Mouse (Mus musculus) kidney, postnatal 14 days (tissue): ENCODE results near the gene Sh3bp4.

Source experiments
- DNase-seq: peaks from one replicate; pipeline ENCODE4 v3.0.0; 2022; ENCODE audit warnings: mixed read lengths

Sh3bp4 gene

DNA sequence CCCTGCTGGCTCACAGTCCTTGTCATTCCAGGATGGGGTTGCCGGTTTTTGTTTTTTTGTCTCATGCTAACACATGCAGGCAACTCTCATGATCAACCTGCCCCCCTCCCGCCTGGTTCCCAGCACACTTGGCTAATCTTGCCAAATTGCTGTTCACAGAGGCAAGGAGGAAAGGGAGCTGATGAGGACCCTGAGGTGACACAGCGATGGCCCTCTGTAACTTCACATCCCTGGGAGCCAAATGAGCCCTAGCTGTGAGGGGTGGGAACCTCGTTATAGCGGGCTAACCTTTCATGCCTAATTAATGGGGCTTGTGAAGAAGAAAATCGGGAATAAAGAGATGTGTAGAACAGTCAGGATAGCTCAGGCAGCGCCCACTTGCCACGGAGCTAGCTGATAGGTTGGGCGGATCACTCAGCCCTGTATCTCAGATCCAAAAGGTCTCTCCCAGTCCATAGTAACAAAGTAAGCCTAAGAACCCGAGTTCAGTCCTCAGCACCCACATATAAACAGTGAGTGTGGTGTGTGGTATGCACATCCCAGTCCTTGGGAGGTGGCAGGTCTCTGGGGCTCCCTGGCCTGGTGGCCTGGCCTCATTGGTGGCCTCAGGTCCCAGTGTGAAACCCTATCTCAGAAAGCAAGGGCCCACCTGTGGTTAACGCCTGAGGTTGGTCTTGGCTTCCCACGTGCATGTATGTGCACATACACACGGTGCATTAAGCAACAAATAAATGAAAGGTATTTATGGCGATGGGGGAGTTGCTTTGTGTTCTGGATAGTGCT, 25.6 kb downstream of the Sh3bp4 start:
- DNase-seq, result no peak

- DNase-seq, result no peak
Observed at GRCm38 (mm10) chr1:89102231-89103003, 32.2 kb downstream of the Sh3bp4 start.

DNA sequence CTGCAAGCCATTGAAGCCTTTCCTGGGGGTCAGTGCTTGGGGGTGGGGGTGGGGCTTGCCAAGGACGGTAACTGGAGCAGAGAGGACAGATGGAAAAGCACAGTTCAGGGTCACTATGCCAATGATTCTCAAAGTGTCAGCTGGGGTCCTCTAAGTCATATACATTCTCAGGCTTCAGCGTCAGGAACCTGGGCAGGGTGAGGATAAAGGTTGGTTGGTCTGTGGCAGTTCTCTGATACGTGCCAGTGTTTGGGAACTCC, 32.7 kb downstream of the Sh3bp4 start:
- no peak for DNase-seq

DNA sequence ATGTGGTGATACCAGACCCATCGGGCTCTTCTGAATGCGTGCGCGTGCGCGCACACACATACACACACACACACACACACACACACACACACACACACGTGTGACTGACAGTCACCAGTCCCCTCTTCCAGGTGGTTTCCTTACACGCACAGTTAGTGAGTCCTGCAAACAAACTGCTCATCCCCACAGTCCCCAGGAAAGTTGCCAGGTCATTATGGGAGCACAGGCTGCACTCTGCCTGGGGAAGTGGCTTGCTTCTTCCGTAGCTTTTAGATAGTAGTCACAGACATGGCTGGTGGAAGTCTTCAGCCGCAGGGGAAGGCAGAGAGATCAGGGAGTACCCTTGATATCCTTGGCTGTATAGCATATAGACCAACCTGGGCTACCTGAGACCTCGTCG, 33.3 kb downstream of the Sh3bp4 start:
- no peak for DNase-seq

- peak; percentile 86 for DNase-seq
Observed at GRCm38 (mm10) chr1:89104066-89104765, 34.0 kb downstream of the Sh3bp4 start.

GRCm38 (mm10) chr1:89105891-89106830, 35.9 kb downstream of the Sh3bp4 start:
- DNase-seq, result no peak

GRCm38 (mm10) chr1:89107466-89107865, 37.3 kb downstream of the Sh3bp4 start:
- DNase-seq, result no peak

- DNase-seq, result peak; percentile 84
Observed at GRCm38 (mm10) chr1:89108340-89108896, 38.2 kb downstream of the Sh3bp4 start.

DNA sequence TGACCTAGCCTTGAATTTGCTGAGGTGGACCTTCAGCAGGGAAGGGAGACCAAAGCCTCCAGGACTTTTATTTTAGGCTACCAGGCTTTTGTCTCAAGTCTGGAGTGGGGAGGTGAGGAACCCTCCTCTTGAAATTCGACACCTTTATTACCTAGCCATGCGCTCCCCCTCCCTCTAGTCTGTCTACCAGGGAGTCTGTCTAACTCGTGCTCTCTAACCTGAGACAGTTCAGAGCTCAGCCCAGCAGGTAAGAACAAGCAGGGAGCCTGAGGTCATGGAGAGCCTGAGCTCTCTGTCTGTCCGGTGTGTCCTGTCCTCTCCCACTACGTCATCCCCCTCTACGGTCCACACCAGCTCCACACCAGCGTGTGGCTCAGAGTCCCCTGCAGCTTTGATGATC, 39.6 kb downstream of the Sh3bp4 start:
- DNase-seq, result no peak

GRCm38 (mm10) chr1:89110767-89111534, 40.7 kb downstream of the Sh3bp4 start:
- DNase-seq, result no peak

DNA sequence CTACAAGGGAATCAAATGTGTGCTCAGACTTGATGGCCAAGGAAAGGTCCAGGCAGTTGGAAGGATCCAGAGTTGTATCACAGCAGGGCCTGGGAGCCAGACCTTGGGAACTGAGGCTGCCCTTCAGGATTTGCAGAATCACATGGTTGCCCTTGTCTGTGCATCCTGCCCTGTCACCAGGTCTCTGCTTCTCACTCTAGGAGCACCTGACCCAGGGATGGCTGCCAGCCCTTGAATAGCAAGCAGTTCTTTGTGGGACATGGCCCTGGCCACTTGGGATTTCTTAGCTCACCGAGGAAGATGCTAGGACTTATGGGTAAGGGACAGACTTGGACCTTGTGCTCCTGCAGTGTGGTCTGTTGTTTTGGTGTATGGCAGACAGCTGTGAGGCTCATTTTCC, 42.3 kb downstream of the Sh3bp4 start:
- no peak for DNase-seq

- DNase-seq, result no peak
Observed at GRCm38 (mm10) chr1:89113731-89114130, 43.5 kb downstream of the Sh3bp4 start.

GRCm38 (mm10) chr1:89117062-89117461, 46.8 kb downstream of the Sh3bp4 start:
- DNase-seq, result no peak

- DNase-seq, result no peak
Observed at GRCm38 (mm10) chr1:89118076-89118475, 47.9 kb downstream of the Sh3bp4 start.

DNA sequence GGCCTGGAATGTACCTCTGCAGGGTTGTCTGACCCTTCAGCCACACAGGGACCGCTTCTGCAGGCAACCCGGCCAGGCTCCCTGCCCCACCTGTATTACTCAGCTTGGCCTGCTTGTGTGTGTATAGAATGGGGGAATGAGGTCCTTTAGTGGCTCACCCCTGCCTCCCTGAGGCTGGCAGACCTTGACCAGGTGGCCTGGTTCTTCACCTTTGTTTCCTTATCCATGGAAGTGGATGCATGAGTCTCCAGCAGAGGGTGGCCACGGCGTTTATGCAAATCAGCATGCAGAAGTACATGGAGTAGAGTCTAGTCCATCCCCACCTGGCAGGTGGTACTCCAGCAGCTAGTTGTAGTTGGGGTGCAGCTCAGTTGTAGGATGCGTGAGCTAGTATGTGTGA, 48.6 kb downstream of the Sh3bp4 start:
- no peak for DNase-seq

- DNase-seq, result no peak
Observed at GRCm38 (mm10) chr1:89120290-89120689, 50.1 kb downstream of the Sh3bp4 start.

DNA sequence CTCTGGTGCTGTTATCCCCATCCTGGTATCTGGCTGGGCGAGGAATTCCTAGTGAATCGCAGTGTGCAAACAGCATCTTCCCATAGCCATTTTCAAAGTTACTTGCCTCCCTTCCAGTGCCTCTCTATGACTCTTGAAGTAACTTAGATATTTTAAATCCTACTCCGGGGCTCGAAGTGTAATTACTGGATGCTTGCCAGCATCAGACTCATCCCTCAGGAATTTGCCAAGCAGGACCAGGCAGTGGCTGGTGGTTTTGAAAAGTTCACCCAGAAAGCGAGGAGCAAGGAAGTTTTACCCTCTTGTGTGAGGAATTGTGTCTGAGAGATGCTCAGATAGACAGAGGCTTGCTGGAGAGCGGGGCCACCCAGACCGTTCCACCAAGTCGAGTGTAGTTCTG, 51.3 kb downstream of the Sh3bp4 start:
- DNase-seq, result peak; percentile 56

GRCm38 (mm10) chr1:89122376-89122775, 52.2 kb downstream of the Sh3bp4 start:
- DNase-seq, result no peak

DNA sequence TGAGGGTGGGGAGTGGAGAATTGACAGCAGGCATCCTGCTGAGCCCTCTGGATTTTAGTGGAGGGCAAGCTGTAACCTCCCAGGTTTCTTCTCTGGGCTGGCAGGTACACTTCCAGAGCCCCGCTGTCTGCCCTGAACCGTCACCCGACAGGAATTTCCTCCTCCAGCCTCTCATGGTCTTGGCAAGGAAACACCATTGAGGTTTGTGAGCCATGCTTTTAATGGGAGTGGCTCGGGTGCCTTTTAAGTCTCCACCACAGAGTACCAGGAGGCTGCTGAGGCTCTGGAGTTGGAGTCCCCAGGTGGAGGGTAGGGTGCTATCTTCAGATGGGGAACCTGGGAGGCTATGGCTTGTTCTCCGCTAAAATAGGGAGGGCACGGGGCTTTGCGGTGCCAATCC, 53.9 kb downstream of the Sh3bp4 start:
- peak; percentile 40 for DNase-seq

DNA sequence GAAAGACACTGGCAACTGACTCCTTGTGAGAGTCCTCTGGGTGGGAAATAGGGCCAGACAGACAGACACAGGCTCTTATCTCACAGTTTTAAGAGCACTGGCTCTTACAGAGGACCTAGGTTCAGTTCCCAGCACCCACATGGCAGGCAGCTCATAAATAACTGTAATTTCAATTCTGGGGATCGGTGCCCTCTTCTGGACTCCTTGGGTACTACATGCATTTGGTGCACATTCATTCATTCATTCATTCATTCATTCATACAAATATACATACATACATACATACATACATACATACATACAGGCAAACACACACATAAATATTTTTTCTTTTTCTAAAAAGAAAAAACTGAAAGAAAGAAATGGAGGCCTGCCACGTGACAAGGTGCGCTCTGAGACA, 56.9 kb downstream of the Sh3bp4 start:
- no peak for DNase-seq

DNA sequence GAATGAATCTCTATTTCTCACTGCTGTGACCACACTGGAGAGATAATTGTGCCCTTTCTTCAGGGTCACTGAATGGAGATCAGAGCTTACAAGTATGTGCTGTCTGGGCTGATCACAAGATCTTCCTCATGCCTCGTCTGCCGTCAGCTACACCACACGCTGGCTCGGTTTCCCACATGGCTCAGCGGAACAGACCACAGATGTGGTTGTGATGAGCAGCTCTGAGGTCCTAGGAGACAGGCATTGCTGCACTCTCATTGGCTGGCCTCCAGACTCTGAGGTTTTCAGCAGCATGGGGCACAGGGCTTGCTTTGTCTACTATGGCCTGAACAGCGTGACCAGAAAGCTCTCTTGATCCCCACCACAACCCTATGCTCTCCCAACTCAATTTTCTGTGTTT, 60.2 kb downstream of the Sh3bp4 start:
- DNase-seq, result no peak
